Mouse (Mus musculus): ENCODE measurements around the gene Dnmt3b. TPM values are rescaled to one million over a fixed set of nuclear protein-coding genes. Genes with fewer than 3 reads are reported as not detected.
A peak's percentile ranks its signal among the peaks of the same experiment; 100 is the strongest.
"Not testable (repeated sequence)": the region's sequence is repeated elsewhere in the genome, so short reads cannot be mapped to it uniquely, and the experiment has no call there.

Gene Dnmt3b
- polyA plus RNA-seq, 1 experiment from 2014 or later: 9.4 TPM

- Histone ChIP-seq H3K4me1 (replicated peaks; ENCODE audit: insufficient read depth, low read length) (no peaks in the 10 kb centered on the region), H3K4me3 (replicated peaks; ENCODE audit: low read depth, low read length) (no peak overlapping the region), H3K9me3 (replicated peaks; ENCODE audit: low read length) (no peaks in the 10 kb centered on the region), H3K36me3 (ENCODE audit: insufficient read depth, low read length) (no peaks in the 10 kb centered on the region), H3K27ac (no peak overlapping the region), H3K4me2 (ENCODE audit: low read length) (no peak overlapping the region), H3K27me3 (ENCODE audit: insufficient read depth, low read length) (no peaks in the 10 kb centered on the region), H3K9ac (ENCODE audit: low read depth, low read length) (no peak overlapping the region)
- ATAC-seq (replicated peaks; ENCODE audit: low FRiP score, low read depth): no peak
- peak; percentile 76 for TF ChIP-seq CTCF (IDR thresholded peaks at IDR 0.05; ENCODE audit: low read depth)
- DNase-seq (ENCODE audit: low spot score): peak; percentile 25
- WGBS: 69% methylated on average over 19 of the region's 19 CpGs
Measured at GRCm38 (mm10) chr2:153694462-153695085, 45.3 kb downstream of the Dnmt3b start.

DNA sequence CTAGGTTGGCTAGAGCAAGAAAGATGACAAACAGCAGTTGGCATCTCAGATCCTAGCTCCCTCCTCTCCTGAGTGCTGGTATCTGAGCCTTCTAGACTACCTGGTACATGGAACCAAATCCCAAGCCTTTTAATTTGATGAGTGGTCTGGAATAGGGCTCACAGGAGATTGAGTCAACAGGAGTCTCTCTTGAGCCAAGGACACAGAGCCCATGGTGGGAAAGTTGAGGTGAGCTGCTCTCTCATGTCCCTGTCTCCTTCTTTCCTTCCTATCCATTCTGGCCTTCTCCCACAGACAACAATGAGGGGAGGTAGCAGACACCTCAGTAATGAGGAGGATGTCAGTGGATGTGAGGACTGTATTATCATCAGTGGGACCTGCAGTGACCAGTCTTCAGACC lies 47.1 kb downstream of the Dnmt3b start, which contains the start of gene Dnmt3c:
Gene Dnmt3c, plus strand, starts transcription at position 301 of the 400 bp plus-strand sequence.
- no peak for TF ChIP-seq CTCF (IDR thresholded peaks at IDR 0.05; ENCODE audit: low read depth)
- Histone ChIP-seq H3K4me1 (replicated peaks; ENCODE audit: insufficient read depth, low read length) (no peaks in the 10 kb centered on the region), H3K27ac (no peak within 1 kb of the TSS), H3K9me3 (replicated peaks; ENCODE audit: low read length) (no peaks in the 10 kb centered on the region), H3K9ac (ENCODE audit: low read depth, low read length) (no peak within 1 kb of the TSS), H3K36me3 (ENCODE audit: insufficient read depth, low read length) (no peaks in the 10 kb centered on the region), H3K27me3 (ENCODE audit: insufficient read depth, low read length) (no peaks in the 10 kb centered on the region), H3K4me2 (ENCODE audit: low read length) (no peak within 1 kb of the TSS), H3K4me3 (replicated peaks; ENCODE audit: low read depth, low read length) (no peak within 1 kb of the TSS)
- ATAC-seq (replicated peaks; ENCODE audit: low FRiP score, low read depth) (no peak), DNase-seq (ENCODE audit: low spot score) (no peak)

GRCm38 (mm10) chr2:153703389-153703788 lies 54.1 kb downstream of the Dnmt3b start:
- H3K4me1 ChIP-seq (replicated peaks; ENCODE audit: insufficient read depth, low read length): no peaks in the 10 kb centered on the region
- DNase-seq (ENCODE audit: low spot score) (no peak), ATAC-seq (replicated peaks; ENCODE audit: low FRiP score, low read depth) (no peak)
- TF ChIP-seq CTCF (IDR thresholded peaks at IDR 0.05; ENCODE audit: low read depth): no peak
- H3K36me3 ChIP-seq (ENCODE audit: insufficient read depth, low read length): no peaks in the 10 kb centered on the region
- H3K9ac ChIP-seq (ENCODE audit: low read depth, low read length): no peak overlapping the region
- WGBS: 36% methylated on average over 6 of the region's 6 CpGs
- no peak overlapping the region for H3K4me2 ChIP-seq (ENCODE audit: low read length)
- no peak overlapping the region for H3K27ac ChIP-seq
- no peaks in the 10 kb centered on the region for H3K9me3 ChIP-seq (replicated peaks; ENCODE audit: low read length)
- H3K27me3 ChIP-seq (ENCODE audit: insufficient read depth, low read length): no peaks in the 10 kb centered on the region
- H3K4me3 ChIP-seq (replicated peaks; ENCODE audit: low read depth, low read length): no peak overlapping the region

GRCm38 (mm10) chr2:153710701-153711330 lies 61.6 kb downstream of the Dnmt3b start:
- Histone ChIP-seq H3K36me3 (ENCODE audit: insufficient read depth, low read length) (no peaks in the 10 kb centered on the region), H3K4me3 (replicated peaks; ENCODE audit: low read depth, low read length) (no peak overlapping the region), H3K9me3 (replicated peaks; ENCODE audit: low read length) (no peaks in the 10 kb centered on the region), H3K9ac (ENCODE audit: low read depth, low read length) (no peak overlapping the region), H3K4me2 (ENCODE audit: low read length) (no peak overlapping the region), H3K27ac (no peak overlapping the region), H3K27me3 (ENCODE audit: insufficient read depth, low read length) (no peaks in the 10 kb centered on the region), H3K4me1 (replicated peaks; ENCODE audit: insufficient read depth, low read length) (no peaks in the 10 kb centered on the region)
- DNase-seq (ENCODE audit: low spot score) (peak; percentile 82), ATAC-seq (replicated peaks; ENCODE audit: low FRiP score, low read depth) (0 out of 2 replicates have a peak, but pooled peaks have one; percentile 21)
- TF ChIP-seq CTCF (IDR thresholded peaks at IDR 0.05; ENCODE audit: low read depth): peak; percentile 82
- 44% methylated on average over 8 of the region's 8 CpGs for WGBS

GRCm38 (mm10) chr2:153712646-153713091 lies 63.4 kb downstream of the Dnmt3b start:
- TF ChIP-seq CTCF (IDR thresholded peaks at IDR 0.05; ENCODE audit: low read depth): no peak
- Histone ChIP-seq H3K4me3 (replicated peaks; ENCODE audit: low read depth, low read length) (no peak overlapping the region), H3K27ac (no peak overlapping the region), H3K27me3 (ENCODE audit: insufficient read depth, low read length) (no peaks in the 10 kb centered on the region), H3K9me3 (replicated peaks; ENCODE audit: low read length) (no peaks in the 10 kb centered on the region), H3K4me1 (replicated peaks; ENCODE audit: insufficient read depth, low read length) (no peaks in the 10 kb centered on the region), H3K4me2 (ENCODE audit: low read length) (no peak overlapping the region), H3K36me3 (ENCODE audit: insufficient read depth, low read length) (no peaks in the 10 kb centered on the region), H3K9ac (ENCODE audit: low read depth, low read length) (no peak overlapping the region)
- ATAC-seq (replicated peaks; ENCODE audit: low FRiP score, low read depth) (no peak), DNase-seq (ENCODE audit: low spot score) (no peak)
- 49% methylated on average over 3 of the region's 3 CpGs for WGBS

DNA sequence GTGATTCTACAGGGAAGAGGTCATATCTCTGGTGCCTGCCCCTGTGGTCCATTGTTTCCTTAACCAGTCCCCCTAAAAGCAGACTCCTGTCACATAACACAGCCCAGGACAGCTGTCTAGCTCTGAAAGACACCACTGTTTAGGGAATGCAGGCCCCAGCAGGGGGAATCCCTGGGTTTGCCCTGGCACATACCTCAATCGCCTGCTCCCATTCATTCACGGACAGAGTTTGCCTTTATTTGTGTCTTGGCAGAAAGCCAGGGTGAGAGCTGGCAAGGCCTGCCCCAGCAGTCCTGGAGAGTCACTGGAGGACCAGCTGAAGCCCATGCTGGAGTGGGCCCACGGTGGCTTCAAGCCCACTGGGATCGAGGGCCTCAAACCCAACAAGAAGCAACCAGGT lies 64.0 kb downstream of the Dnmt3b start:
- 57% methylated on average over 4 of the region's 4 CpGs for WGBS
- H3K36me3 ChIP-seq (ENCODE audit: insufficient read depth, low read length): no peaks in the 10 kb centered on the region
- no peak overlapping the region for H3K4me3 ChIP-seq (replicated peaks; ENCODE audit: low read depth, low read length)
- no peak overlapping the region for H3K4me2 ChIP-seq (ENCODE audit: low read length)
- ATAC-seq (replicated peaks; ENCODE audit: low FRiP score, low read depth) (no peak), DNase-seq (ENCODE audit: low spot score) (no peak)
- no peaks in the 10 kb centered on the region for H3K27me3 ChIP-seq (ENCODE audit: insufficient read depth, low read length)
- H3K4me1 ChIP-seq (replicated peaks; ENCODE audit: insufficient read depth, low read length): no peaks in the 10 kb centered on the region
- TF ChIP-seq CTCF (IDR thresholded peaks at IDR 0.05; ENCODE audit: low read depth): no peak
- H3K9me3 ChIP-seq (replicated peaks; ENCODE audit: low read length): no peaks in the 10 kb centered on the region
- no peak overlapping the region for H3K27ac ChIP-seq
- no peak overlapping the region for H3K9ac ChIP-seq (ENCODE audit: low read depth, low read length)

GRCm38 (mm10) chr2:153717861-153718260 lies 68.6 kb downstream of the Dnmt3b start:
- 68% methylated on average over 3 of the region's 3 CpGs for WGBS
- not testable (repeated sequence) for ATAC-seq (replicated peaks; ENCODE audit: low FRiP score, low read depth); H3K9me3 ChIP-seq (replicated peaks; ENCODE audit: low read length)

More at GRCm38 (mm10) chr2:153717861-153718260, 68.6 kb downstream of the Dnmt3b start:
- not testable (repeated sequence) for H3K4me2 ChIP-seq (ENCODE audit: low read length); H3K36me3 ChIP-seq (ENCODE audit: insufficient read depth, low read length); H3K27ac ChIP-seq; H3K4me3 ChIP-seq (replicated peaks; ENCODE audit: low read depth, low read length); H3K9ac ChIP-seq (ENCODE audit: low read depth, low read length); DNase-seq (ENCODE audit: low spot score); H3K27me3 ChIP-seq (ENCODE audit: insufficient read depth, low read length); H3K4me1 ChIP-seq (replicated peaks; ENCODE audit: insufficient read depth, low read length)
